Mouse (Mus musculus): ENCODE results near the gene Bgn. TPM values are rescaled to one million over a fixed set of nuclear protein-coding genes. Genes with fewer than 3 reads are reported as not detected.

The Bgn gene
- total RNA-seq, 2 experiments from 2014 or later = 245 to 273 TPM

Other genes with a start within 250 kb of the Bgn start
- not detected for gene Xlr4c, start 240.5 kb upstream of the Bgn start, total RNA-seq (2021)
- gene Xlr3c, start 218.2 kb upstream of the Bgn start, total RNA-seq (2021) = under 1 TPM in 1 of 2 experiments, not detected in 1; 0.20 TPM
- not detected for gene Xlr5a, start 190.6 kb upstream of the Bgn start, total RNA-seq (2021)
- gene Xlr5c, start 190.6 kb upstream of the Bgn start, total RNA-seq (2021) = not detected
- not detected for gene Gm45015, start 146.8 kb upstream of the Bgn start, total RNA-seq (2021)
- 10 to 100 TPM; 26.6 to 28.8 TPM for gene Zfp275, start 141.0 kb upstream of the Bgn start, total RNA-seq (2021)
- not detected for gene Gm18336, start 84.9 kb upstream of the Bgn start, total RNA-seq (2021)
- gene Zfp92, start 72.5 kb upstream of the Bgn start, total RNA-seq (2021) = under 1 TPM; 0.25 to 0.31 TPM
- gene Trex2, start 48.3 kb upstream of the Bgn start, total RNA-seq (2021) = not detected
- gene Haus7, start 24.6 kb upstream of the Bgn start, total RNA-seq (2021) = 10 to 100 TPM; 45.4 to 52.8 TPM
- gene Atp2b3, start 19.5 kb downstream of the Bgn start, total RNA-seq (2021) = 10 to 100 TPM; 20.3 to 22.6 TPM
- gene Dusp9, start 155.8 kb downstream of the Bgn start, total RNA-seq (2021) = 1 to 10 TPM; 2.1 to 4.1 TPM
- gene Pnck, start 176.5 kb downstream of the Bgn start, total RNA-seq (2021) = 10 to 100 TPM; 21.1 to 21.3 TPM
- gene Slc6a8, start 189.5 kb downstream of the Bgn start, total RNA-seq (2021) = 10 to 100 TPM; 66.1 to 78.9 TPM
- gene Bcap31, start 232.6 kb downstream of the Bgn start, total RNA-seq (2021) = 100 to 1,000 TPM; 175 to 197 TPM
- gene Abcd1, start 233.0 kb downstream of the Bgn start, total RNA-seq (2021) = 10 to 100 TPM; 28.9 to 29.6 TPM